Mouse (Mus musculus) hindbrain, postnatal 0 days (tissue): ENCODE measurements around the gene Pdk2. TPM values are rescaled to one million over a fixed set of nuclear protein-coding genes. Genes with fewer than 3 reads are reported as not detected.
A peak's percentile ranks its signal among the peaks of the same experiment; 100 is the strongest.

Experiments used
- ATAC-seq: fragments of 200-750 bp; cut with Nextera tagmentation; 2 replicates; pipeline ENCODE4 v1.8.0; 2017; ENCODE audit warnings: mild to moderate bottlenecking, moderate TSS enrichment, moderate library complexity
- DNase-seq: peaks from one replicate; pipeline ENCODE4 v3.0.0-alpha.2; 2015; ENCODE audit warnings: low spot score
- H3K27ac ChIP-seq: fragments of 300-500 bp; sonication (generic); 2 replicates; pipeline ENCODE4 v1.5.1; 2014; ENCODE audit warnings: mild to moderate bottlenecking
- H3K27me3 ChIP-seq: fragments of 300-500 bp; sonication (generic); 2 replicates; pipeline ENCODE4 v1.6.1; 2014; ENCODE audit warnings: low read length, mixed read lengths; ENCODE audit not compliant: insufficient read depth
- H3K36me3 ChIP-seq: fragments of 300-500 bp; sonication (generic); 2 replicates; pipeline ENCODE4 v1.6.1; 2014; ENCODE audit warnings: low read length, mixed read lengths; ENCODE audit not compliant: insufficient read depth
- H3K4me1 ChIP-seq: fragments of 300-500 bp; sonication (generic); 2 replicates; pipeline ENCODE4 v1.6.1; 2014; ENCODE audit warnings: antibody characterized with exemption, low read length, mixed read lengths; ENCODE audit not compliant: insufficient read depth
- H3K4me2 ChIP-seq: fragments of 300-500 bp; sonication (generic); 2 replicates; pipeline ENCODE4 v1.6.1; 2014; ENCODE audit warnings: low read depth, mild to moderate bottlenecking, low read length, moderate library complexity, mixed read lengths
- H3K4me3 ChIP-seq: fragments of 300-500 bp; sonication (generic); 2 replicates; pipeline ENCODE4 v1.5.1; 2014; ENCODE audit warnings: low read length
- H3K9ac ChIP-seq: fragments of 300-500 bp; sonication (generic); replicated peaks from 2 replicates; pipeline ENCODE4 v1.6.1; 2014; ENCODE audit warnings: mild to moderate bottlenecking, low read length, moderate library complexity, mixed read lengths
- H3K9me3 ChIP-seq: fragments of 300-500 bp; sonication (generic); 2 replicates; pipeline ENCODE4 v1.6.1; 2016; ENCODE audit warnings: low read length, mixed read lengths
- CTCF ChIP-seq: IDR thresholded peaks from 2 replicates; pipeline ENCODE4 v1.5.1; 2016; ENCODE audit warnings: antibody characterized with exemption, control low read depth, low read depth
- WGBS: fragments of 180-500 bp; shearing (Covaris S2); extraction: QIAGEN DNeasy Blood & Tissue Kit; methylation state at CpG from one replicate; pipeline ENCODE4 v1.1.7; 2014; 5-methylcytosine and 5-hydroxymethylcytosine counted together
- polyA plus RNA-seq: library from polyadenylated mRNA; unstranded; fragments of >200 nt; fragmentation: Nextera tagmentation; extraction: Ambion mirVana; gene quantifications from 2 replicates; pipeline ENCODE4 v1.2.1, GENCODE M21; 2015
- total RNA-seq: library from RNA; depleted of rRNA; stranded (reverse); fragments of >200 nt; gene quantifications from 2 replicates; pipeline ENCODE4 v1.2.3, GENCODE M21; 2014

Pdk2 gene
- total and polyA plus RNA-seq, 2 experiments from 2014 or later, result 25.0 to 49.0 TPM

- ATAC-seq, result peak; percentile 22; the same call in 1 of the 2 replicates
Observed at GRCm38 (mm10) chr11:95024439-95025184, 16.5 kb downstream of the Pdk2 start.

DNA sequence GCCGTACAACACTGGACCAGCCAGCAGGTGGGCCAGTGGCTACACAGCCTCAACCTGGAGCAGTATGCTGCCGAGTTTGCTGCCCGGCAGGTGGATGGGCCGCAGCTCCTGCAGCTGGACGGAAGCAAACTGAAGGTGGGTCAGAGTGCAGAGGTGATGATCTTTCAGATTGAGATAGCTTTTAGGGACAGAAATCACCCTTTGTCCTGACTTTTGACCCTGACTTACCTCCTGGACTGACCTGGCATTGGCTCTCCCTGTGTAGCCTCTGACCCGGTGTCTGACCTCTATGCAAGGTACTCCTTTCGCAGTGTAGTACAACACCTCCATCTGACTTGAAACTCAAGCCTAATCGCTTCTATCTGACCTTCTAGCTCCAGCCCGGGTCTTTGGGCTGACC lies 17.7 kb downstream of the Pdk2 start:
- peaks cover 46% of the 10 kb centered on the region for H3K36me3 ChIP-seq
- no peak overlapping the region for H3K4me2 ChIP-seq
- no peak for TF ChIP-seq CTCF
- no peak overlapping the region for H3K27ac ChIP-seq
- WGBS, result 91% methylated on average over 9 of the region's 9 CpGs
- no peaks in the 10 kb centered on the region for H3K27me3 ChIP-seq
- ATAC-seq (no peak), DNase-seq (no peak)
- H3K4me1 ChIP-seq, result no peaks in the 10 kb centered on the region
- no peaks in the 10 kb centered on the region for H3K9me3 ChIP-seq
- H3K4me3 ChIP-seq, result no peak overlapping the region
- no peak overlapping the region for H3K9ac ChIP-seq

More at GRCm38 (mm10) chr11:95024439-95025184, 16.5 kb downstream of the Pdk2 start:
- Histone ChIP-seq H3K4me1 (no peaks in the 10 kb centered on the region), H3K4me3 (no peak overlapping the region), H3K27me3 (no peaks in the 10 kb centered on the region), H3K27ac (peak overlapping the region; percentile 77), H3K36me3 (peaks cover 42% of the 10 kb centered on the region), H3K9me3 (no peaks in the 10 kb centered on the region), H3K4me2 (no peak overlapping the region), H3K9ac (no peak overlapping the region)
- no peak for TF ChIP-seq CTCF
- DNase-seq, result peak; percentile 87
- WGBS, result 41% methylated on average over 29 of the region's 29 CpGs

- Histone ChIP-seq H3K36me3 (peaks cover 46% of the 10 kb centered on the region), H3K4me2 (no peak overlapping the region), H3K27me3 (no peaks in the 10 kb centered on the region), H3K27ac (no peak overlapping the region), H3K4me3 (no peak overlapping the region), H3K9me3 (no peaks in the 10 kb centered on the region), H3K9ac (no peak overlapping the region), H3K4me1 (no peaks in the 10 kb centered on the region)
- ATAC-seq, result no peak
- DNase-seq, result no peak
- peak; percentile 55 for TF ChIP-seq CTCF
- 82% methylated on average over 10 of the region's 10 CpGs for WGBS
Observed at GRCm38 (mm10) chr11:95022237-95022992, 18.7 kb downstream of the Pdk2 start.

GRCm38 (mm10) chr11:95015484-95015883 lies 25.7 kb downstream of the Pdk2 start:
- Histone ChIP-seq H3K4me3 (no peak overlapping the region), H3K9me3 (no peaks in the 10 kb centered on the region), H3K4me1 (peaks cover 24% of the 10 kb centered on the region), H3K4me2 (no peak overlapping the region), H3K9ac (no peak overlapping the region), H3K36me3 (peaks cover 20% of the 10 kb centered on the region), H3K27ac (no peak overlapping the region), H3K27me3 (no peaks in the 10 kb centered on the region)
- TF ChIP-seq CTCF, result no peak
- ATAC-seq, result no peak
- WGBS, result 71% methylated on average over 3 of the region's 3 CpGs
- no peak for DNase-seq

GRCm38 (mm10) chr11:95012487-95012886 lies 28.7 kb downstream of the Pdk2 start:
- peak overlapping the region; percentile 97 for H3K9ac ChIP-seq
- peak overlapping the region; percentile 93; the same call in 1 of the 2 replicates for H3K4me3 ChIP-seq
- H3K36me3 ChIP-seq, result peaks cover 13% of the 10 kb centered on the region
- H3K27ac ChIP-seq, result peak overlapping the region; percentile 41; the same call in 1 of the 2 replicates
- TF ChIP-seq CTCF, result no peak
- no peaks in the 10 kb centered on the region for H3K27me3 ChIP-seq
- 28% methylated on average over 3 of the region's 3 CpGs for WGBS
- H3K9me3 ChIP-seq, result no peaks in the 10 kb centered on the region
- DNase-seq (no peak), ATAC-seq (no peak)
- peaks cover 30% of the 10 kb centered on the region for H3K4me1 ChIP-seq
- peak overlapping the region; percentile 79 for H3K4me2 ChIP-seq

DNA sequence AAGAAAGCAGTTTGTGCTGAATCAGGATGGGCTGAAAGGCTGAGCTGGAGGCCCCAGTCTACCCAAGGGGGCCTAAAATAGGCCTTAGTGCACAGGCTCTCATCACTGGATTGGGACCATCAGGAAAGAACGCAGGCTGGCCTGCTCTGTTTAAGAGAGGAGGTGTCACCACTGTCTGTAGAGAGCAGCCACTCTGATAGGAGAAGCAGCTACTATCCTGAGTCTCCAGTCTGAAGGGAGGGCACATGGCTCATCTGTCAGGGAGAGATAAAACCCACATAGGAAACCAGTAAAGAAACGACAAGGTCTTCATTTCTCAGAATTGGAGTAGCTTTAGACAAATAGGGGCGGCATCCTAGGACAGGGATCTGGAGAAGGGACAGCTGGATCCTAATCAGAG lies 29.1 kb downstream of the Pdk2 start:
- no peaks in the 10 kb centered on the region for H3K9me3 ChIP-seq
- peak overlapping the region; percentile 93 for H3K4me3 ChIP-seq
- WGBS, result 43% methylated on average over 3 of the region's 3 CpGs
- H3K36me3 ChIP-seq, result peaks cover 13% of the 10 kb centered on the region
- TF ChIP-seq CTCF, result no peak
- peak overlapping the region; percentile 97 for H3K9ac ChIP-seq
- ATAC-seq (no peak), DNase-seq (no peak)
- peak overlapping the region; percentile 41 for H3K27ac ChIP-seq
- no peaks in the 10 kb centered on the region for H3K27me3 ChIP-seq
- peak overlapping the region; percentile 79 for H3K4me2 ChIP-seq
- H3K4me1 ChIP-seq, result peaks cover 32% of the 10 kb centered on the region
